Mouse (Mus musculus): Measurements from ENCODE around the gene Cutc. TPM values are rescaled to one million over a fixed set of nuclear protein-coding genes. Genes with fewer than 3 reads are reported as not detected.
A peak's percentile ranks its signal among the peaks of the same experiment; 100 is the strongest.

The Cutc gene
- total and polyA plus RNA-seq, 3 experiments: 10.0 to 18.8 TPM; not detected in 1

- Histone ChIP-seq H3K9me3 (replicated peaks; ENCODE audit: insufficient read depth, low read length) (no peaks in the 10 kb centered on the region), H3K4me1 (ENCODE audit: control insufficient read depth in 1 of 2, insufficient read depth in 2 of 2, low read length in 2 of 2) (peaks cover 0 to 7% of the 10 kb centered on the region in 2 experiments; a peak in 1 of 4 replicates), H3K4me3 (ENCODE audit: control insufficient read depth in 1 of 2, insufficient read depth in 1 of 2, low read depth in 2 of 2, low read length in 2 of 2) (peak overlapping the region; percentile 20 to 56), H3K9ac (ENCODE audit: control insufficient read depth, low read depth, low read length, poor library complexity, severe bottlenecking) (no peak overlapping the region), H3K27me3 (ENCODE audit: control insufficient read depth in 1 of 2, insufficient read depth in 2 of 2, low read length in 2 of 2) (peaks cover 2 to 3% of the 10 kb centered on the region in 2 experiments; a peak in 2 of 4 replicates), H3K79me2 (ENCODE audit: control insufficient read depth, insufficient read depth, low read length, poor library complexity) (no peaks in the 10 kb centered on the region), H3K27ac (ENCODE audit: control insufficient read depth, low read depth, low read length) (no peak overlapping the region), H3K36me3 (ENCODE audit: control insufficient read depth in 1 of 2, insufficient read depth in 2 of 2, low read length in 2 of 2) (peaks cover 0 to 4% of the 10 kb centered on the region in 2 experiments; a peak in 2 of 4 replicates)
- peak; percentile 70 for DNase-seq (ENCODE audit: low read depth, low spot score)
- TF ChIP-seq ZNF384 (IDR thresholded peaks at IDR 0.05; ENCODE audit: low read depth, low read length) (no peak), MEF2A (IDR thresholded peaks at IDR 0.05; ENCODE audit: extremely low read depth, insufficient replicate concordance, low read depth, low read length, poor library complexity, severe bottlenecking) (no peak), TCF12 (IDR thresholded peaks at IDR 0.05; ENCODE audit: low read depth, low read length) (no peak), MYC (IDR thresholded peaks at IDR 0.05; ENCODE audit: low read depth, low read length) (peak; percentile 90; the same call in 1 of the 2 replicates), EP300 (IDR thresholded peaks at IDR 0.05; ENCODE audit: low read depth in 1 of 2, low read length in 2 of 2) (peak in 1 of 2 experiments; percentile 71; a peak in 3 of 4 replicates), RCOR1 (IDR thresholded peaks at IDR 0.05; ENCODE audit: low read depth, low read length) (peak; percentile 93), CHD1 (IDR thresholded peaks at IDR 0.05; ENCODE audit: low read depth, low read length) (no peak), TBP (IDR thresholded peaks at IDR 0.05; ENCODE audit: low read depth, low read length) (peak; percentile 64), ZC3H11A (IDR thresholded peaks at IDR 0.05; ENCODE audit: low read depth, low read length) (no peak), ELF1 (IDR thresholded peaks at IDR 0.05; ENCODE audit: low read depth, low read length) (no peak), NELFE (IDR thresholded peaks at IDR 0.05; ENCODE audit: low read depth, low read length) (no peak), NRF1 (IDR thresholded peaks at IDR 0.05; ENCODE audit: insufficient read depth, low read depth, low read length, poor library complexity, severe bottlenecking) (no peak), JUND (IDR thresholded peaks at IDR 0.05; ENCODE audit: low read depth, low read length) (no peak), GATA1 (IDR thresholded peaks at IDR 0.05; ENCODE audit: low read depth, low read length) (peak; percentile 73), RAD21 (IDR thresholded peaks at IDR 0.05; ENCODE audit: low read depth, low read length) (no peak), TAL1 (IDR thresholded peaks at IDR 0.05; ENCODE audit: low read length) (peak; percentile 12; the same call in 1 of the 2 replicates), MAZ (IDR thresholded peaks at IDR 0.05; ENCODE audit: low read depth, low read length) (no peak), USF2 (IDR thresholded peaks at IDR 0.05; ENCODE audit: borderline replicate concordance in 1 of 2, insufficient read depth in 1 of 2, low read depth in 1 of 2, low read length in 2 of 2) (no peak), MAX (IDR thresholded peaks at IDR 0.05; ENCODE audit: low read length) (peak; percentile 94), ETS1 (IDR thresholded peaks at IDR 0.05; ENCODE audit: low read depth, low read length) (no peak), ZMIZ1 (IDR thresholded peaks at IDR 0.05; ENCODE audit: low read depth, low read length) (no peak), HCFC1 (IDR thresholded peaks at IDR 0.05; ENCODE audit: low read depth, low read length) (no peak), E2F4 (IDR thresholded peaks at IDR 0.05; ENCODE audit: borderline replicate concordance, low read depth, low read length) (no peak), POLR2A (IDR thresholded peaks at IDR 0.05; ENCODE audit: control insufficient read depth in 1 of 2, insufficient read depth in 1 of 2, low read depth in 1 of 2, low read length in 2 of 2, poor library complexity in 1 of 2) (no peak), CTCF (IDR thresholded peaks at IDR 0.05 in 2 of 3, conservative IDR thresholded peaks at IDR 0.05 in 1 of 3; ENCODE audit: control insufficient read depth in 1 of 3, insufficient read depth in 1 of 3, low read depth in 2 of 3, low read length in 3 of 3, poor library complexity in 1 of 3, severe bottlenecking in 1 of 3) (no peak), BHLHE40 (IDR thresholded peaks at IDR 0.05; ENCODE audit: borderline replicate concordance, low read depth, low read length) (peak; percentile 84), POLR2AphosphoS5 (IDR thresholded peaks at IDR 0.05; ENCODE audit: borderline replicate concordance, low read depth, low read length) (no peak), MYB (IDR thresholded peaks at IDR 0.05; ENCODE audit: low read depth, low read length) (no peak), UBTF (IDR thresholded peaks at IDR 0.05; ENCODE audit: borderline replicate concordance, insufficient read depth, low read depth, low read length) (no peak), MXI1 (IDR thresholded peaks at IDR 0.05; ENCODE audit: low read depth, low read length) (peak; percentile 62; the same call in 1 of the 2 replicates), GABPA (IDR thresholded peaks at IDR 0.05; ENCODE audit: low read depth, low read length) (no peak), ZKSCAN1 (IDR thresholded peaks at IDR 0.05; ENCODE audit: low read depth, low read length) (no peak), CHD2 (IDR thresholded peaks at IDR 0.05; ENCODE audit: low read length) (no peak), USF1 (IDR thresholded peaks at IDR 0.05; ENCODE audit: low read depth, low read length) (no peak), POLR2AphosphoS2 (IDR thresholded peaks at IDR 0.05; ENCODE audit: low read length) (no peak), SMC3 (IDR thresholded peaks at IDR 0.05; ENCODE audit: low read depth, low read length) (no peak)
Measured at GRCm38 (mm10) chr19:43815661-43816414, 63.0 kb downstream of the Cutc start.
